Mouse (Mus musculus): Measurements from ENCODE around the gene Brd1.

GRCm38 (mm10) chr15:88663041-88663440 is 71.0 kb downstream of the Brd1 start:
- TF ChIP-seq CTCF (IDR thresholded peaks at IDR 0.05; ENCODE audit: low read depth, low read length) (no peak), TAL1 (conservative IDR thresholded peaks at IDR 0.05; ENCODE audit: low read depth, low read length) (no peak)
